Mouse (Mus musculus): ENCODE results near the gene Cyb561d2. TPM values are rescaled to one million over a fixed set of nuclear protein-coding genes. Genes with fewer than 3 reads are reported as not detected.
A peak's percentile ranks its signal among the peaks of the same experiment; 100 is the strongest.
"Not testable (repeated sequence)": the region's sequence is repeated elsewhere in the genome, so short reads cannot be mapped to it uniquely, and the experiment has no call there.

Gene Cyb561d2
- polyA plus RNA-seq, 1 experiment = 10.3 TPM

GRCm38 (mm10) chr9:107575579-107576356 is 33.8 kb upstream of the Cyb561d2 start:
- TF ChIP-seq POLR2A (IDR thresholded peaks at IDR 0.05; ENCODE audit: borderline replicate concordance, control insufficient read depth, low read depth, low read length) = no peak
- no peak for TF ChIP-seq CTCF (IDR thresholded peaks at IDR 0.05; ENCODE audit: control insufficient read depth, insufficient read depth, low read length)
- H3K4me1 ChIP-seq (ENCODE audit: control insufficient read depth, insufficient read depth, low read length) = no peaks in the 10 kb centered on the region; the same call in 1 of the 2 replicates
- 85% methylated on average over 14 of the region's 14 CpGs for WGBS

GRCm38 (mm10) chr9:107573774-107574173 is 31.8 kb upstream of the Cyb561d2 start:
- H3K27ac ChIP-seq (ENCODE audit: control insufficient read depth, insufficient read depth, low read depth, low read length, poor library complexity); H3K4me3 ChIP-seq (replicated peaks; ENCODE audit: control insufficient read depth, low read depth, low read length); H3K4me1 ChIP-seq (ENCODE audit: control insufficient read depth, insufficient read depth, low read length): not testable (repeated sequence)
- 76% methylated on average over 6 of the region's 6 CpGs for WGBS

More at GRCm38 (mm10) chr9:107575579-107576356, 33.8 kb upstream of the Cyb561d2 start:
- Histone ChIP-seq H3K4me3 (replicated peaks; ENCODE audit: control insufficient read depth, low read depth, low read length) (no peak overlapping the region), H3K27ac (ENCODE audit: control insufficient read depth, insufficient read depth, low read depth, low read length, poor library complexity) (no peak overlapping the region)

GRCm38 (mm10) chr9:107572327-107572662 is 30.3 kb upstream of the Cyb561d2 start:
- Histone ChIP-seq H3K4me3 (replicated peaks; ENCODE audit: control insufficient read depth, low read depth, low read length) (no peak overlapping the region), H3K4me1 (ENCODE audit: control insufficient read depth, insufficient read depth, low read length) (no peaks in the 10 kb centered on the region; the same call in 1 of the 2 replicates), H3K27ac (ENCODE audit: control insufficient read depth, insufficient read depth, low read depth, low read length, poor library complexity) (no peak overlapping the region; the same call in 1 of the 2 replicates)
- TF ChIP-seq CTCF (IDR thresholded peaks at IDR 0.05; ENCODE audit: control insufficient read depth, insufficient read depth, low read length) (no peak), POLR2A (IDR thresholded peaks at IDR 0.05; ENCODE audit: borderline replicate concordance, control insufficient read depth, low read depth, low read length) (no peak)
- WGBS = 91% methylated on average over 2 of the region's 2 CpGs

GRCm38 (mm10) chr9:107571534-107572326 is 29.7 kb upstream of the Cyb561d2 start:
- peak overlapping the region; percentile 39 for H3K27ac ChIP-seq (ENCODE audit: control insufficient read depth, insufficient read depth, low read depth, low read length, poor library complexity)
- no peak overlapping the region for H3K4me3 ChIP-seq (replicated peaks; ENCODE audit: control insufficient read depth, low read depth, low read length)
- no peaks in the 10 kb centered on the region; the same call in 1 of the 2 replicates for H3K4me1 ChIP-seq (ENCODE audit: control insufficient read depth, insufficient read depth, low read length)
- TF ChIP-seq CTCF (IDR thresholded peaks at IDR 0.05; ENCODE audit: control insufficient read depth, insufficient read depth, low read length) = no peak
- TF ChIP-seq POLR2A (IDR thresholded peaks at IDR 0.05; ENCODE audit: borderline replicate concordance, control insufficient read depth, low read depth, low read length) = no peak
- 89% methylated on average over 22 of the region's 22 CpGs for WGBS

GRCm38 (mm10) chr9:107570845-107571244 is 28.9 kb upstream of the Cyb561d2 start:
- whole genome bisulfite sequencing = 75% methylated on average over 21 of the region's 21 CpGs
- Histone ChIP-seq H3K27ac (ENCODE audit: control insufficient read depth, insufficient read depth, low read depth, low read length, poor library complexity) (peak overlapping the region; percentile 35), H3K4me3 (replicated peaks; ENCODE audit: control insufficient read depth, low read depth, low read length) (peak overlapping the region; percentile 27)

GRCm38 (mm10) chr9:107570016-107570415 is 28.0 kb upstream of the Cyb561d2 start:
- Histone ChIP-seq H3K4me1 (ENCODE audit: control insufficient read depth, insufficient read depth, low read length) (no peaks in the 10 kb centered on the region; the same call in 1 of the 2 replicates), H3K4me3 (replicated peaks; ENCODE audit: control insufficient read depth, low read depth, low read length) (peak overlapping the region; percentile 32), H3K27ac (ENCODE audit: control insufficient read depth, insufficient read depth, low read depth, low read length, poor library complexity) (peak overlapping the region; percentile 35; the same call in 1 of the 2 replicates)
- no peak for TF ChIP-seq POLR2A (IDR thresholded peaks at IDR 0.05; ENCODE audit: borderline replicate concordance, control insufficient read depth, low read depth, low read length)
- no peak for TF ChIP-seq CTCF (IDR thresholded peaks at IDR 0.05; ENCODE audit: control insufficient read depth, insufficient read depth, low read length)
- 78% methylated on average over 13 of the region's 13 CpGs for WGBS

More at GRCm38 (mm10) chr9:107570845-107571244, 28.9 kb upstream of the Cyb561d2 start:
- TF ChIP-seq POLR2A (IDR thresholded peaks at IDR 0.05; ENCODE audit: borderline replicate concordance, control insufficient read depth, low read depth, low read length) (no peak), CTCF (IDR thresholded peaks at IDR 0.05; ENCODE audit: control insufficient read depth, insufficient read depth, low read length) (no peak)
- H3K4me1 ChIP-seq (ENCODE audit: control insufficient read depth, insufficient read depth, low read length) = no peaks in the 10 kb centered on the region; the same call in 1 of the 2 replicates

GRCm38 (mm10) chr9:107569270-107569669 is 27.3 kb upstream of the Cyb561d2 start:
- TF ChIP-seq POLR2A (IDR thresholded peaks at IDR 0.05; ENCODE audit: borderline replicate concordance, control insufficient read depth, low read depth, low read length) = no peak
- TF ChIP-seq CTCF (IDR thresholded peaks at IDR 0.05; ENCODE audit: control insufficient read depth, insufficient read depth, low read length) = no peak
- WGBS = under 1% methylated on average over 23 of the region's 23 CpGs
- H3K4me1 ChIP-seq (ENCODE audit: control insufficient read depth, insufficient read depth, low read length) = no peaks in the 10 kb centered on the region; the same call in 1 of the 2 replicates
- H3K27ac ChIP-seq (ENCODE audit: control insufficient read depth, insufficient read depth, low read depth, low read length, poor library complexity) = peak overlapping the region; percentile 31; the same call in 1 of the 2 replicates
- H3K4me3 ChIP-seq (replicated peaks; ENCODE audit: control insufficient read depth, low read depth, low read length) = peak overlapping the region; percentile 74

Measured in bone marrow, adult 2 months (tissue).